Mouse (Mus musculus): ENCODE data around the gene Cd72.

Cd72 gene

GRCm38 (mm10) chr4:43399391-43400131 is 54.9 kb downstream of the Cd72 start:
- no peak for DNase-seq

GRCm38 (mm10) chr4:43398829-43399331 is 55.5 kb downstream of the Cd72 start:
- no peak for DNase-seq

- DNase-seq = no peak
These were observed 56.4 kb downstream of the Cd72 start for GRCm38 (mm10) chr4:43398014-43398413.
